Mouse (Mus musculus) liver, embryonic 13.5 days (tissue): ENCODE measurements around the gene Tlr7. TPM values are rescaled to one million over a fixed set of nuclear protein-coding genes. Genes with fewer than 3 reads are reported as not detected.
"Not testable (repeated sequence)": the region's sequence is repeated elsewhere in the genome, so short reads cannot be mapped to it uniquely, and the experiment has no call there.

ENCODE experiments used
- ATAC-seq: fragments of 200-750 bp; cut with Nextera tagmentation; 2 replicates; pipeline ENCODE4 v1.8.0; 2017; ENCODE audit warnings: low read depth, mild to moderate bottlenecking, moderate number of reproducible peaks, moderate library complexity
- DNase-seq: peaks from one replicate; pipeline ENCODE4 v3.0.0; 2022
- H3K27ac ChIP-seq: fragments of 300-500 bp; sonication (generic); 2 replicates; pipeline ENCODE4 v1.5.1; 2015; ENCODE audit warnings: moderate library complexity, mild to moderate bottlenecking, inconsistent platforms
- H3K27me3 ChIP-seq: fragments of 300-500 bp; sonication (generic); 2 replicates; pipeline ENCODE4 v1.6.1; 2015; ENCODE audit warnings: mild to moderate bottlenecking, inconsistent platforms
- H3K36me3 ChIP-seq: fragments of 300-500 bp; sonication (generic); 2 replicates; pipeline ENCODE4 v1.6.1; 2015; ENCODE audit warnings: mild to moderate bottlenecking, inconsistent platforms
- H3K4me1 ChIP-seq: fragments of 300-500 bp; sonication (generic); replicated peaks from 2 replicates; pipeline ENCODE4 v1.6.1; 2015; ENCODE audit warnings: inconsistent platforms
- H3K4me2 ChIP-seq: fragments of 300-500 bp; sonication (generic); 2 replicates; pipeline ENCODE4 v1.6.1; 2015; ENCODE audit warnings: inconsistent platforms, mild to moderate bottlenecking, moderate library complexity
- H3K4me3 ChIP-seq: fragments of 300-500 bp; sonication (generic); replicated peaks from 2 replicates; pipeline ENCODE4 v1.5.1; 2015; ENCODE audit warnings: mild to moderate bottlenecking, inconsistent platforms
- H3K9ac ChIP-seq: fragments of 300-500 bp; sonication (generic); 2 replicates; pipeline ENCODE4 v1.6.1; 2015; ENCODE audit warnings: mild to moderate bottlenecking, inconsistent platforms
- H3K9me3 ChIP-seq: fragments of 300-500 bp; sonication (generic); replicated peaks from 2 replicates; pipeline ENCODE4 v1.6.1; 2016; ENCODE audit warnings: inconsistent platforms
- WGBS: fragments of 180-500 bp; shearing (Covaris S2); methylation state at CpG from one replicate; pipeline ENCODE4 v1.1.7; 2015; ENCODE audit not compliant: insufficient replicate concordance; 5-methylcytosine and 5-hydroxymethylcytosine counted together
- polyA plus RNA-seq: library from polyadenylated mRNA; unstranded; fragments of >200 nt; fragmentation: Nextera tagmentation; extraction: Ambion mirVana; gene quantifications from 2 replicates; pipeline ENCODE4 v1.2.1, GENCODE M21; 2015

Gene Tlr7
- 0.22 and 0.38 TPM in 2 replicates for polyA plus RNA-seq

GRCm38 (mm10) chrX:167330399-167330798 is at the start of gene Tlr7:
Gene Tlr7 (minus strand): TSS chrX:167330558.
- Histone ChIP-seq H3K27me3 (no peaks in the 10 kb centered on the region), H3K9ac (no peak within 1 kb of the TSS), H3K4me1 (0 out of 2 replicates have a peak, but pooled peaks cover 4% of the 10 kb centered on the region), H3K4me3 (no peak within 1 kb of the TSS), H3K36me3 (no peaks in the 10 kb centered on the region), H3K4me2 (no peak within 1 kb of the TSS), H3K27ac (no peak within 1 kb of the TSS), H3K9me3 (no peaks in the 10 kb centered on the region)
- no peak for ATAC-seq
- WGBS, result 48% methylated on average over 6 of the region's 6 CpGs
- DNase-seq, result no peak

- H3K27me3 ChIP-seq, result no peaks in the 10 kb centered on the region
- DNase-seq, result peak; percentile 0
Observed at GRCm38 (mm10) chrX:167380073-167380472, 49.7 kb upstream of the Tlr7 start.

DNA sequence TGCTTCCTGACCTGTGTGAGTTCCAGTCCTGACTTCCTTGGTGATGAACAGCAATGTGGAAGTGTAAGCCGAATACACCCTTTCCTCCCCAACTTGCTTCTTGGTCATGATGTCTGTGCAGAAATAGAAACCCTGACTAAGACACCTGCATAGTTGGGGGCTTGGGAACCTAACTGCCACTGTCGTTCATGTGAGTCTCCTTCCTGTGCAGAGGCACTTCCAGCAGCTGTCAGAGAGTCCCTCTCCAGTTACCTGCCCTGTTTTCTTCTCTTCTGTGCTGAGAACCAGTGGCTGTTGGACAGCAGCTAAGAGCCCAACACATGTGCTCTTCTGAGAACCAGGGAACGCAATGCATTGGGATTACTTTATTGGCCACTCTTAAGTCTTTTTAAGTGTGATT is 30.9 kb upstream of the Tlr7 start:
- H3K27ac ChIP-seq, H3K4me1 ChIP-seq, ATAC-seq, H3K4me3 ChIP-seq, H3K27me3 ChIP-seq, H3K36me3 ChIP-seq, H3K9ac ChIP-seq, H3K9me3 ChIP-seq, H3K4me2 ChIP-seq, DNase-seq: not testable (repeated sequence)
- 71% methylated on average over 3 of the region's 3 CpGs for WGBS

More at GRCm38 (mm10) chrX:167380073-167380472, 49.7 kb upstream of the Tlr7 start:
- no peak for ATAC-seq
- no peaks in the 10 kb centered on the region for H3K9me3 ChIP-seq
- peaks cover 22% of the 10 kb centered on the region for H3K4me1 ChIP-seq
- H3K27ac ChIP-seq, result no peak overlapping the region
- H3K36me3 ChIP-seq, result no peaks in the 10 kb centered on the region
- 0 out of 2 replicates have a peak overlapping the region, but pooled peaks have one; percentile 80 for H3K4me2 ChIP-seq
- WGBS, result 27% methylated on average over 4 of the region's 4 CpGs
- H3K4me3 ChIP-seq, result no peak overlapping the region
- no peak overlapping the region for H3K9ac ChIP-seq

DNA sequence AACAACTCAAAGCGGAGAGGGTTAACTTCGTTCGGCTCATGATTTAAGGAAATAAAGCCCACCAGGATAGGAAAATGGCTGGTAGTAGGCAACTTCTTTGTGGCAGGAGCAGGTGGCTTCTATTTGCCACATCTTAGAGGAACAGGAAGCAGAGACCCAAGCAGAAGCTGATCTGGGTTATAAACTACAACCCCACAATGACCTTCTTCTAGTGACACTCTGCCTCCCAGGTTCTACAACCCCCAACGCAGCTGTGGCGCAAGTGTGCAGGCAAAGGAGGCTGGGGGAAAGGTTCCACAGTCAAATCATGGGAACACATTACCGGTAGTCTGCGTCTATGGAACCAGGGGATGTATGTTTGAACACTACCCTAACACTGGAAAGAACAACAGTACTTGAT is 29.3 kb upstream of the Tlr7 start:
- Histone ChIP-seq H3K9ac (no peak overlapping the region), H3K4me2 (no peak overlapping the region), H3K36me3 (0 out of 2 replicates have a peak, but pooled peaks cover 3% of the 10 kb centered on the region), H3K9me3 (no peaks in the 10 kb centered on the region), H3K27ac (no peak overlapping the region), H3K4me1 (no peaks in the 10 kb centered on the region), H3K27me3 (peaks cover 4% of the 10 kb centered on the region; the same call in 1 of the 2 replicates), H3K4me3 (no peak overlapping the region)
- 70% methylated on average over 7 of the region's 7 CpGs for WGBS
- ATAC-seq (no peak), DNase-seq (no peak)

DNA sequence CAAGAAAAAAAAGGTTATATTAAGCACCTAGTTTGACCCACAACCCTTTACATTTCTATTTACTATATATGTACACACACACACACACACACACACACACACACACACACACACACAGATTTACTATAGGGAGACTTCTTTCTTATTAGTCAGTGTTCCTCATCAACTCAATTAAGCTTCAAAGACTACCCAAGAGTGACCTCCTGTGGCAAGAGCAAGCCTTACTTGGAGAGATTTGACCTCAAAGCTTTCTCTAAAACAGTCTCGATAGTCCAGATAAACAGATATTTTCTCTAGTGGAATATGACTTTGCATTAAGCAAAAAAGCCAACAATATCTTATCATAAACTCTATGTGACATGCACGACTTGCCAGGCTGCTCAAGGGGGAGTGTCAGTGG is 27.1 kb upstream of the Tlr7 start:
- no peaks in the 10 kb centered on the region for H3K4me1 ChIP-seq
- ATAC-seq (no peak), DNase-seq (no peak)
- WGBS, result 43% methylated on average over 2 of the region's 2 CpGs
- H3K36me3 ChIP-seq, result 0 out of 2 replicates have a peak, but pooled peaks cover 3% of the 10 kb centered on the region
- no peak overlapping the region for H3K4me2 ChIP-seq
- no peak overlapping the region for H3K27ac ChIP-seq
- no peaks in the 10 kb centered on the region for H3K9me3 ChIP-seq
- no peaks in the 10 kb centered on the region for H3K27me3 ChIP-seq
- H3K9ac ChIP-seq, result no peak overlapping the region
- H3K4me3 ChIP-seq, result no peak overlapping the region

DNA sequence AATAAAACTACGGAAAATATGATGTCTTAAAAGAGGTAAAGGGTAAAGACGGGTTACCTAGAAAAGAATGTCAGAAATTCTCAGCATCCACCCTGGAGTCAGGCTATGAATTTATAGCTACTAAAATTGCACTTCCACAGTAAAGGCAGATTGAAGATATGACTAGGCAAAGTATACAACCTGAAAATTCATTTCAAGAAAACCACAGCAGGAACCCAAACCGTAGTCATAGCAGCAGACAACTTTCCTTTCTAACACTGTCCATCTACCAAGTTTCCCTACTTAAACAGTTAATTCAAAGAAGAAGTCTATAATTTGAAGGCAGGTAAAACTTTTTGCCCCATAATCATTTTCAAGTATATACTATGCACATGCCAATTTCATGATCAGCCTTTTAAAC is 25.6 kb upstream of the Tlr7 start:
- Histone ChIP-seq H3K27me3 (no peaks in the 10 kb centered on the region; the same call in 1 of the 2 replicates), H3K9me3 (no peaks in the 10 kb centered on the region), H3K4me3 (no peak overlapping the region), H3K27ac (no peak overlapping the region), H3K4me2 (no peak overlapping the region), H3K9ac (no peak overlapping the region), H3K4me1 (no peaks in the 10 kb centered on the region), H3K36me3 (no peaks in the 10 kb centered on the region)
- ATAC-seq, result no peak
- no peak for DNase-seq
- WGBS, result 67% methylated on average over 3 of the region's 3 CpGs

- Histone ChIP-seq H3K9me3 (no peaks in the 10 kb centered on the region), H3K27me3 (no peaks in the 10 kb centered on the region; the same call in 1 of the 2 replicates), H3K27ac (no peak overlapping the region), H3K4me1 (no peaks in the 10 kb centered on the region), H3K36me3 (no peaks in the 10 kb centered on the region), H3K4me3 (no peak overlapping the region), H3K9ac (no peak overlapping the region), H3K4me2 (no peak overlapping the region)
- DNase-seq (no peak), ATAC-seq (no peak)
- WGBS, result 77% methylated on average over 2 of the region's 2 CpGs
Observed at GRCm38 (mm10) chrX:167353617-167354016, 23.3 kb upstream of the Tlr7 start.

- no peaks in the 10 kb centered on the region for H3K27me3 ChIP-seq
- H3K9me3 ChIP-seq, result no peaks in the 10 kb centered on the region
- H3K4me3 ChIP-seq, result no peak overlapping the region
- no peaks in the 10 kb centered on the region for H3K36me3 ChIP-seq
- no peak overlapping the region for H3K9ac ChIP-seq
- no peak for DNase-seq
- no peak overlapping the region for H3K27ac ChIP-seq
- no peak overlapping the region for H3K4me2 ChIP-seq
- WGBS, result 43% methylated on average over 1 of the region's 1 CpGs
- no peaks in the 10 kb centered on the region for H3K4me1 ChIP-seq
- ATAC-seq, result no peak
Observed at GRCm38 (mm10) chrX:167346440-167346839, 16.1 kb upstream of the Tlr7 start.

GRCm38 (mm10) chrX:167344356-167344755 is 14.0 kb upstream of the Tlr7 start:
- no peaks in the 10 kb centered on the region for H3K9me3 ChIP-seq
- no peaks in the 10 kb centered on the region for H3K36me3 ChIP-seq
- WGBS, result 59% methylated on average over 1 of the region's 1 CpGs
- H3K4me3 ChIP-seq, result no peak overlapping the region
- no peaks in the 10 kb centered on the region for H3K4me1 ChIP-seq
- no peak overlapping the region for H3K9ac ChIP-seq
- H3K4me2 ChIP-seq, result no peak overlapping the region
- no peak overlapping the region for H3K27ac ChIP-seq
- H3K27me3 ChIP-seq, result no peaks in the 10 kb centered on the region
- no peak for DNase-seq
- ATAC-seq, result no peak

DNA sequence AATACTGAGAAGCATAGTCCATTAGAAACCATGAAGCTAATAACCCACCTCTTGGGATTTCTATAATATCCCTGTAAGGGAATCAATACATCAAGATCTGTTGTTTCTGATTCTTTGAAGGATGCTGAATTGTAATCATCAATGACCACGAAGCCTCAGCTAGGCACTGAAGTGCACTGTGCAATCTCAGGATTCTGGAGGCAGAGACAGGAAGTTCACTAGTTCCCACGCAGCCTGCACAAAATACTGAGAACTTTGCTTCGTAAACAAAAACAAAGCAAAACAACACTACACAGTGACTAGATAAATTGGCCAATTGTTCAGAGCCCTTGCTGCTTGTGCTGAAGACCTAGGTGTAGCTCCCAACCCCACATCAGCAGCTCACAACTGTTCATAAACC is 11.5 kb upstream of the Tlr7 start:
- no peaks in the 10 kb centered on the region for H3K4me1 ChIP-seq
- no peak overlapping the region for H3K27ac ChIP-seq
- no peak overlapping the region for H3K9ac ChIP-seq
- H3K9me3 ChIP-seq, result no peaks in the 10 kb centered on the region
- no peak overlapping the region for H3K4me2 ChIP-seq
- H3K36me3 ChIP-seq, result no peaks in the 10 kb centered on the region
- DNase-seq (no peak), ATAC-seq (no peak)
- no peaks in the 10 kb centered on the region for H3K27me3 ChIP-seq
- 57% methylated on average over 3 of the region's 3 CpGs for WGBS
- no peak overlapping the region for H3K4me3 ChIP-seq

- ATAC-seq, result no peak
- Histone ChIP-seq H3K9me3 (no peaks in the 10 kb centered on the region), H3K27ac (no peak overlapping the region), H3K4me1 (no peaks in the 10 kb centered on the region), H3K4me2 (no peak overlapping the region), H3K4me3 (no peak overlapping the region), H3K27me3 (no peaks in the 10 kb centered on the region), H3K9ac (no peak overlapping the region), H3K36me3 (no peaks in the 10 kb centered on the region)
- 67% methylated on average over 2 of the region's 2 CpGs for WGBS
- DNase-seq, result no peak
Observed at GRCm38 (mm10) chrX:167340190-167340589, 9.8 kb upstream of the Tlr7 start.

GRCm38 (mm10) chrX:167337990-167338389 is 7.6 kb upstream of the Tlr7 start:
- no peaks in the 10 kb centered on the region for H3K9me3 ChIP-seq
- H3K4me1 ChIP-seq, result no peaks in the 10 kb centered on the region
- H3K36me3 ChIP-seq, result no peaks in the 10 kb centered on the region
- H3K27me3 ChIP-seq, result no peaks in the 10 kb centered on the region
- no peak overlapping the region for H3K27ac ChIP-seq
- WGBS, result 84% methylated on average over 1 of the region's 1 CpGs
- no peak overlapping the region for H3K4me2 ChIP-seq
- no peak overlapping the region for H3K4me3 ChIP-seq
- ATAC-seq (no peak), DNase-seq (no peak)
- no peak overlapping the region for H3K9ac ChIP-seq
